Mouse (Mus musculus): ENCODE data around the gene Prmt7.

DNA sequence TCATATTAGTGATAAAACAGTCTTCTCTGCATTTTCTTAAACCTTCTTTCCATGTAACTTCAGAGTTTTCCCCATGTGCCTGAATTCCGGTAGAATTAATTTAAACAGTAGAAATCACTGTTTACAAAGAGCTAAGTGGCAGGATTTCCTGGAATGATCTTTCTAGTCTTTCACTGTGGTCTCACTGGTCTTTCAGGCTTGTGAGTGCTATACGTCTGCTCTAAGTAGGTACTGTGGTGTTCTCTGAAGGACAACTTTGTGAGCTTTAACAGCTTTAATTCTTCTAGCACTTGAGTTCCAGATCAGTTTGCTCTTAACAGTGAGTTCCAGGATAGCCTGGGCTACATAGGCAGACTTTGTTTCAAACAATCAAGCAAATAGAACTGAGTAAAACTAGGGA is 32.3 kb upstream of the Prmt7 start:
- TF ChIP-seq CTCF (IDR thresholded peaks at IDR 0.05; ENCODE audit: low read depth, low read length) (no peak), POLR2A (IDR thresholded peaks at IDR 0.05; ENCODE audit: extremely low read depth, insufficient read depth, low read length) (no peak)
